Mouse (Mus musculus): Measurements from ENCODE around the gene Gpr107. TPM values are rescaled to one million over a fixed set of nuclear protein-coding genes. Genes with fewer than 3 reads are reported as not detected.

Gene Gpr107
- polyA plus RNA-seq, 1 experiment from 2014 or later, result 34.9 TPM

DNA sequence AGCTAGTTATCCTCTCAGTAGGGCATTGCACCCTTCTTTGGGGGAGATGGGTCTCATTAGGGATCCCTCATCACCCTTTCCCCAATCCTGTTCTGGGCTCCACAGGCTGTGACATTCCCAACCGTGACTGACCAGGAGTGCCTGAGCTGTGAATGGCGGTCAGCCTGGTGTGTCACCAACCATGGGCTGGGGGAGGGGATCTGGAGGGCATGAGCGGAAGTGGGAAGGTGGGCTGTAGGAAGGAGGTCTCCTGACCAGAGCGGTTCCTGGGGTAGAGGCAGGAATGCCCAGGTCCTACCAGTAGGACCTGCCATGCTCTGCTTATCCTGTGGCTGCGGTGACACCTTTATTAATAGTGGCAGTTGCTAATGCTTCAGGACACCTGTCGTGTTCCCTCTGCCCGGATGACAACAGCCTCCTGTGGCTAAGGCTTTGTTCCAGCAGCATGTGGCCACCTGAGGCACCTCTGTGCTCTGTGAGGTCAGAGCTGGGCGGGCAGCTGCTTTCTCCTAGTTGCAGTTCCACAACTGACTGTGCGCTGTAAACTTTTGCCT, 107.3 kb downstream of the Gpr107 start:
- no peaks in the 10 kb centered on the region for H3K27me3 ChIP-seq (ENCODE audit: control insufficient read depth, insufficient read depth, low read depth, low read length)
- peak overlapping the region; percentile 27 for H3K4me3 ChIP-seq (ENCODE audit: low read depth, low read length)
- H3K4me2 ChIP-seq (ENCODE audit: low read length), result peak overlapping the region; percentile 55
- no peak overlapping the region for H3K27ac ChIP-seq (ENCODE audit: low read length)
- peaks cover 64% of the 10 kb centered on the region for H3K4me1 ChIP-seq (ENCODE audit: control insufficient read depth, insufficient read depth, low read length)
- H3K9me3 ChIP-seq (replicated peaks; ENCODE audit: control insufficient read depth, low read length, poor library complexity, severe bottlenecking), result no peaks in the 10 kb centered on the region
- no peaks in the 10 kb centered on the region for H3K36me3 ChIP-seq (ENCODE audit: control insufficient read depth, insufficient read depth, low read length)
- 22% methylated on average over 9 of the region's 9 CpGs for whole genome bisulfite sequencing
- no peak for ATAC-seq
- H3K9ac ChIP-seq (ENCODE audit: low read depth, low read length), result peak overlapping the region; percentile 54

DNA sequence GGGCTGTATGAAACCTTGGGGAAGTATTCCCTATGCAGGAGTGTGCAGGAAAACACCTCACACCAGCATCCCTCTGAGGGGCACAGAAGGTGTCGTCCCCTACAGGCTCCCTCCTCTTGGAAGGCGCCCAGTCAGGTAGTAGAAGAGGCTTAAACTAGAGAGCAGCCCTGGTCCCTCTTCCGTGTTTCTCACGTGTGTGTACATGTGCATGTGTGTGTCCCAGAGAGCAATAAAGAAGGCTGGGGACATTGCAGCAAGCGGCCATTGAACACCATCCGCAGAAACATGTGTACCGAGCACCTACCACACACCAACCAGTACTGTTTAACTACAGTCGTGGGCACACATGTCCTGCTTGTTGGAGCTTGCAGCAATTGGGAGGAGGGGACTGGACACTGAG, 108.4 kb downstream of the Gpr107 start:
- Histone ChIP-seq H3K9me3 (replicated peaks; ENCODE audit: control insufficient read depth, low read length, poor library complexity, severe bottlenecking) (no peaks in the 10 kb centered on the region), H3K27ac (ENCODE audit: low read length) (no peak overlapping the region), H3K9ac (ENCODE audit: low read depth, low read length) (no peak overlapping the region), H3K36me3 (ENCODE audit: control insufficient read depth, insufficient read depth, low read length) (no peaks in the 10 kb centered on the region), H3K27me3 (ENCODE audit: control insufficient read depth, insufficient read depth, low read depth, low read length) (no peaks in the 10 kb centered on the region), H3K4me1 (ENCODE audit: control insufficient read depth, insufficient read depth, low read length) (peaks cover 72% of the 10 kb centered on the region), H3K4me2 (ENCODE audit: low read length) (no peak overlapping the region), H3K4me3 (ENCODE audit: low read depth, low read length) (no peak overlapping the region)
- ATAC-seq, result no peak
- 91% methylated on average over 8 of the region's 8 CpGs for WGBS

DNA sequence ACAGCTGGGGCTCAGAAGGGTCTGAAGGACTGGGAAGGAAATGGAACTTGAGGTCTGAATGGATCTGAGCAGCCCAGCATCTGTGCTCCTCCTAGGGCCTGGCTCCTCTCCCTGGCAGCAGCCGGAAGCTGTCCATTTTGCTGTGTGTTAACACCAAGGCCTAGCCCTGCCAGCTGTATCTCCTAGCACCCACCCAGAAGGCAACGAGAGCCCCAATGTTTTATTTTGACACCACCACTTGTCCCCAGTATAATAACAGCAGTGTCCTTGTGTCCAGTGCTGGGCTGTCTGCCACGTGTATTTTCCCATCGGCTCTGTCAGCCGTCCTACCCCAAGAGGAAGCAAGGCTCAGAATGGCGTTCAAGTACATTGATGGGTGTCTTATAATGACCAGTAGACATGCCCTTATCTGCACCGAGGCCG, 110.9 kb downstream of the Gpr107 start:
- 79% methylated on average over 8 of the region's 8 CpGs for WGBS
- Histone ChIP-seq H3K36me3 (ENCODE audit: control insufficient read depth, insufficient read depth, low read length) (no peaks in the 10 kb centered on the region), H3K9me3 (replicated peaks; ENCODE audit: control insufficient read depth, low read length, poor library complexity, severe bottlenecking) (no peaks in the 10 kb centered on the region), H3K27me3 (ENCODE audit: control insufficient read depth, insufficient read depth, low read depth, low read length) (no peaks in the 10 kb centered on the region), H3K4me1 (ENCODE audit: control insufficient read depth, insufficient read depth, low read length) (peaks cover 69% of the 10 kb centered on the region), H3K4me3 (ENCODE audit: low read depth, low read length) (no peak overlapping the region), H3K4me2 (ENCODE audit: low read length) (no peak overlapping the region), H3K9ac (ENCODE audit: low read depth, low read length) (no peak overlapping the region), H3K27ac (ENCODE audit: low read length) (peak overlapping the region; percentile 69)
- 0 out of 2 replicates have a peak, but pooled peaks have one; percentile 13 for ATAC-seq

GRCm38 (mm10) chr2:31263746-31264378, 111.7 kb downstream of the Gpr107 start:
- Histone ChIP-seq H3K27me3 (ENCODE audit: control insufficient read depth, insufficient read depth, low read depth, low read length) (no peaks in the 10 kb centered on the region), H3K36me3 (ENCODE audit: control insufficient read depth, insufficient read depth, low read length) (no peaks in the 10 kb centered on the region), H3K4me3 (ENCODE audit: low read depth, low read length) (no peak overlapping the region), H3K9ac (ENCODE audit: low read depth, low read length) (peak overlapping the region; percentile 39), H3K4me2 (ENCODE audit: low read length) (no peak overlapping the region), H3K9me3 (replicated peaks; ENCODE audit: control insufficient read depth, low read length, poor library complexity, severe bottlenecking) (no peaks in the 10 kb centered on the region), H3K27ac (ENCODE audit: low read length) (peak overlapping the region; percentile 69), H3K4me1 (ENCODE audit: control insufficient read depth, insufficient read depth, low read length) (peaks cover 66% of the 10 kb centered on the region)
- peak; percentile 40 for ATAC-seq
- 48% methylated on average over 10 of the region's 10 CpGs for WGBS

- Histone ChIP-seq H3K4me1 (ENCODE audit: control insufficient read depth, insufficient read depth, low read length) (peaks cover 56% of the 10 kb centered on the region), H3K4me2 (ENCODE audit: low read length) (no peak overlapping the region), H3K4me3 (ENCODE audit: low read depth, low read length) (no peak overlapping the region), H3K9me3 (replicated peaks; ENCODE audit: control insufficient read depth, low read length, poor library complexity, severe bottlenecking) (no peaks in the 10 kb centered on the region), H3K27me3 (ENCODE audit: control insufficient read depth, insufficient read depth, low read depth, low read length) (no peaks in the 10 kb centered on the region), H3K9ac (ENCODE audit: low read depth, low read length) (no peak overlapping the region), H3K27ac (ENCODE audit: low read length) (no peak overlapping the region), H3K36me3 (ENCODE audit: control insufficient read depth, insufficient read depth, low read length) (no peaks in the 10 kb centered on the region)
- ATAC-seq, result no peak
- WGBS, result 12% methylated on average over 6 of the region's 6 CpGs
Measured at GRCm38 (mm10) chr2:31267447-31267846, 115.3 kb downstream of the Gpr107 start.

Other genes with a start within 250 kb of the Gpr107 start
- 5.1 and 5.2 TPM in 2 replicates for gene Ptges, start 222.5 kb upstream of the Gpr107 start, polyA plus RNA-seq (2015; fragmentation: Nextera tagmentation; extraction: Ambion mirVana)
- gene Tor1b, start 199.4 kb upstream of the Gpr107 start, polyA plus RNA-seq (2015; fragmentation: Nextera tagmentation; extraction: Ambion mirVana), result 18.2 and 18.3 TPM in 2 replicates
- gene Tor1a, start 184.4 kb upstream of the Gpr107 start, polyA plus RNA-seq (2015; fragmentation: Nextera tagmentation; extraction: Ambion mirVana), result 97.5 and 106 TPM in 2 replicates
- gene BC005624, start 170.1 kb upstream of the Gpr107 start, polyA plus RNA-seq (2015; fragmentation: Nextera tagmentation; extraction: Ambion mirVana), result 93.8 and 95.3 TPM in 2 replicates
- 49.2 and 49.8 TPM in 2 replicates for gene Usp20, start 170.0 kb upstream of the Gpr107 start, polyA plus RNA-seq (2015; fragmentation: Nextera tagmentation; extraction: Ambion mirVana)
- 31.5 and 33.2 TPM in 2 replicates for gene Fnbp1, start 10.3 kb upstream of the Gpr107 start, polyA plus RNA-seq (2015; fragmentation: Nextera tagmentation; extraction: Ambion mirVana)
- gene Ncs1, start 93.5 kb downstream of the Gpr107 start, polyA plus RNA-seq (2015; fragmentation: Nextera tagmentation; extraction: Ambion mirVana), result 148 and 164 TPM in 2 replicates
- 0.16 and 0.18 TPM in 2 replicates for gene Hmcn2, start 162.1 kb downstream of the Gpr107 start, polyA plus RNA-seq (2015; fragmentation: Nextera tagmentation; extraction: Ambion mirVana)

Measured in midbrain, embryonic 16.5 days (tissue).